Mouse (Mus musculus): ENCODE data around the gene Cnn3. TPM values are rescaled to one million over a fixed set of nuclear protein-coding genes. Genes with fewer than 3 reads are reported as not detected.

Cnn3 gene
- polyA plus RNA-seq, 1 experiment from 2014 or later = 743 TPM

GRCm38 (mm10) chr3:121396561-121396960 is 29.7 kb upstream of the Cnn3 start:
- Histone ChIP-seq H3K27me3 (replicated peaks; ENCODE audit: control insufficient read depth, insufficient read depth, low read length) (no peaks in the 10 kb centered on the region), H3K9ac (ENCODE audit: low read length) (no peak overlapping the region), H3K36me3 (ENCODE audit: control insufficient read depth, insufficient read depth, low read length) (no peaks in the 10 kb centered on the region), H3K4me2 (ENCODE audit: low read length) (no peak overlapping the region), H3K4me1 (ENCODE audit: control insufficient read depth, insufficient read depth, low read length) (no peaks in the 10 kb centered on the region), H3K4me3 (ENCODE audit: low read depth, low read length) (no peak overlapping the region), H3K27ac (ENCODE audit: low read depth, low read length) (no peak overlapping the region), H3K9me3 (replicated peaks; ENCODE audit: control insufficient read depth, low read length) (no peaks in the 10 kb centered on the region)
- 76% methylated on average over 7 of the region's 7 CpGs for WGBS
- ATAC-seq (no peak), DNase-seq (ENCODE audit: low spot score) (no peak)

- no peak for ATAC-seq
- WGBS = 85% methylated on average over 6 of the region's 6 CpGs
Measured at GRCm38 (mm10) chr3:121397007-121397406, 29.3 kb upstream of the Cnn3 start.

GRCm38 (mm10) chr3:121401384-121401783 is 24.9 kb upstream of the Cnn3 start:
- Histone ChIP-seq H3K9ac (ENCODE audit: low read length) (no peak overlapping the region), H3K9me3 (replicated peaks; ENCODE audit: control insufficient read depth, low read length) (no peaks in the 10 kb centered on the region), H3K4me2 (ENCODE audit: low read length) (no peak overlapping the region), H3K27me3 (replicated peaks; ENCODE audit: control insufficient read depth, insufficient read depth, low read length) (no peaks in the 10 kb centered on the region), H3K4me3 (ENCODE audit: low read depth, low read length) (no peak overlapping the region), H3K36me3 (ENCODE audit: control insufficient read depth, insufficient read depth, low read length) (no peaks in the 10 kb centered on the region), H3K27ac (ENCODE audit: low read depth, low read length) (no peak overlapping the region), H3K4me1 (ENCODE audit: control insufficient read depth, insufficient read depth, low read length) (no peaks in the 10 kb centered on the region)
- ATAC-seq = no peak
- no peak for DNase-seq (ENCODE audit: low spot score)
- 84% methylated on average over 4 of the region's 4 CpGs for WGBS

More at GRCm38 (mm10) chr3:121397007-121397406, 29.3 kb upstream of the Cnn3 start:
- no peak overlapping the region for H3K27ac ChIP-seq (ENCODE audit: low read depth, low read length)
- H3K36me3 ChIP-seq (ENCODE audit: control insufficient read depth, insufficient read depth, low read length) = no peaks in the 10 kb centered on the region
- no peak for DNase-seq (ENCODE audit: low spot score)
- no peaks in the 10 kb centered on the region for H3K4me1 ChIP-seq (ENCODE audit: control insufficient read depth, insufficient read depth, low read length)
- no peak overlapping the region for H3K4me3 ChIP-seq (ENCODE audit: low read depth, low read length)
- H3K4me2 ChIP-seq (ENCODE audit: low read length) = no peak overlapping the region
- no peaks in the 10 kb centered on the region for H3K27me3 ChIP-seq (replicated peaks; ENCODE audit: control insufficient read depth, insufficient read depth, low read length)
- no peak overlapping the region for H3K9ac ChIP-seq (ENCODE audit: low read length)
- H3K9me3 ChIP-seq (replicated peaks; ENCODE audit: control insufficient read depth, low read length) = no peaks in the 10 kb centered on the region

- H3K27ac ChIP-seq (ENCODE audit: low read depth, low read length) = no peak overlapping the region
- 91% methylated on average over 6 of the region's 6 CpGs for WGBS
- H3K4me1 ChIP-seq (ENCODE audit: control insufficient read depth, insufficient read depth, low read length) = no peaks in the 10 kb centered on the region
- H3K9ac ChIP-seq (ENCODE audit: low read length) = no peak overlapping the region
- ATAC-seq (no peak), DNase-seq (ENCODE audit: low spot score) (no peak)
- no peaks in the 10 kb centered on the region for H3K27me3 ChIP-seq (replicated peaks; ENCODE audit: control insufficient read depth, insufficient read depth, low read length)
- H3K4me2 ChIP-seq (ENCODE audit: low read length) = no peak overlapping the region
- no peaks in the 10 kb centered on the region for H3K36me3 ChIP-seq (ENCODE audit: control insufficient read depth, insufficient read depth, low read length)
- H3K4me3 ChIP-seq (ENCODE audit: low read depth, low read length) = no peak overlapping the region
- no peaks in the 10 kb centered on the region for H3K9me3 ChIP-seq (replicated peaks; ENCODE audit: control insufficient read depth, low read length)
Measured at GRCm38 (mm10) chr3:121402096-121402495, 24.2 kb upstream of the Cnn3 start.

- no peak overlapping the region for H3K9ac ChIP-seq (ENCODE audit: low read length)
- no peaks in the 10 kb centered on the region for H3K9me3 ChIP-seq (replicated peaks; ENCODE audit: control insufficient read depth, low read length)
- no peak overlapping the region for H3K4me3 ChIP-seq (ENCODE audit: low read depth, low read length)
- no peak for DNase-seq (ENCODE audit: low spot score)
- no peaks in the 10 kb centered on the region for H3K36me3 ChIP-seq (ENCODE audit: control insufficient read depth, insufficient read depth, low read length)
- H3K4me2 ChIP-seq (ENCODE audit: low read length) = no peak overlapping the region
- H3K4me1 ChIP-seq (ENCODE audit: control insufficient read depth, insufficient read depth, low read length) = no peaks in the 10 kb centered on the region
- 19% methylated on average over 5 of the region's 5 CpGs for WGBS
- no peak overlapping the region for H3K27ac ChIP-seq (ENCODE audit: low read depth, low read length)
- no peaks in the 10 kb centered on the region for H3K27me3 ChIP-seq (replicated peaks; ENCODE audit: control insufficient read depth, insufficient read depth, low read length)
- ATAC-seq = no peak
Measured at GRCm38 (mm10) chr3:121403449-121403848, 22.8 kb upstream of the Cnn3 start.

GRCm38 (mm10) chr3:121405101-121405500 is 21.2 kb upstream of the Cnn3 start:
- Histone ChIP-seq H3K27me3 (replicated peaks; ENCODE audit: control insufficient read depth, insufficient read depth, low read length) (no peaks in the 10 kb centered on the region), H3K9ac (ENCODE audit: low read length) (no peak overlapping the region), H3K36me3 (ENCODE audit: control insufficient read depth, insufficient read depth, low read length) (no peaks in the 10 kb centered on the region), H3K4me1 (ENCODE audit: control insufficient read depth, insufficient read depth, low read length) (no peaks in the 10 kb centered on the region), H3K9me3 (replicated peaks; ENCODE audit: control insufficient read depth, low read length) (no peaks in the 10 kb centered on the region), H3K4me2 (ENCODE audit: low read length) (no peak overlapping the region), H3K4me3 (ENCODE audit: low read depth, low read length) (no peak overlapping the region), H3K27ac (ENCODE audit: low read depth, low read length) (no peak overlapping the region)
- no peak for DNase-seq (ENCODE audit: low spot score)
- no peak for ATAC-seq
- 89% methylated on average over 5 of the region's 5 CpGs for WGBS

- H3K9ac ChIP-seq (ENCODE audit: low read length) = no peak overlapping the region
- H3K36me3 ChIP-seq (ENCODE audit: control insufficient read depth, insufficient read depth, low read length) = no peaks in the 10 kb centered on the region
- DNase-seq (ENCODE audit: low spot score) (no peak), ATAC-seq (no peak)
- H3K4me2 ChIP-seq (ENCODE audit: low read length) = no peak overlapping the region
- H3K4me3 ChIP-seq (ENCODE audit: low read depth, low read length) = no peak overlapping the region
- H3K27me3 ChIP-seq (replicated peaks; ENCODE audit: control insufficient read depth, insufficient read depth, low read length) = no peaks in the 10 kb centered on the region
- no peak overlapping the region for H3K27ac ChIP-seq (ENCODE audit: low read depth, low read length)
- no peaks in the 10 kb centered on the region for H3K4me1 ChIP-seq (ENCODE audit: control insufficient read depth, insufficient read depth, low read length)
- no peaks in the 10 kb centered on the region for H3K9me3 ChIP-seq (replicated peaks; ENCODE audit: control insufficient read depth, low read length)
- 90% methylated on average over 9 of the region's 9 CpGs for WGBS
Measured at GRCm38 (mm10) chr3:121407417-121407816, 18.9 kb upstream of the Cnn3 start.

- 95% methylated on average over 3 of the region's 3 CpGs for WGBS
- Histone ChIP-seq H3K4me3 (ENCODE audit: low read depth, low read length) (no peak overlapping the region), H3K4me2 (ENCODE audit: low read length) (no peak overlapping the region), H3K4me1 (ENCODE audit: control insufficient read depth, insufficient read depth, low read length) (no peaks in the 10 kb centered on the region), H3K27ac (ENCODE audit: low read depth, low read length) (no peak overlapping the region), H3K9ac (ENCODE audit: low read length) (no peak overlapping the region), H3K27me3 (replicated peaks; ENCODE audit: control insufficient read depth, insufficient read depth, low read length) (no peaks in the 10 kb centered on the region), H3K9me3 (replicated peaks; ENCODE audit: control insufficient read depth, low read length) (no peaks in the 10 kb centered on the region), H3K36me3 (ENCODE audit: control insufficient read depth, insufficient read depth, low read length) (no peaks in the 10 kb centered on the region)
- no peak for ATAC-seq
- no peak for DNase-seq (ENCODE audit: low spot score)
Measured at GRCm38 (mm10) chr3:121408386-121408785, 17.9 kb upstream of the Cnn3 start.

- Histone ChIP-seq H3K27me3 (replicated peaks; ENCODE audit: control insufficient read depth, insufficient read depth, low read length) (no peaks in the 10 kb centered on the region), H3K4me3 (ENCODE audit: low read depth, low read length) (no peak overlapping the region), H3K27ac (ENCODE audit: low read depth, low read length) (no peak overlapping the region), H3K9me3 (replicated peaks; ENCODE audit: control insufficient read depth, low read length) (no peaks in the 10 kb centered on the region), H3K4me2 (ENCODE audit: low read length) (no peak overlapping the region), H3K4me1 (ENCODE audit: control insufficient read depth, insufficient read depth, low read length) (no peaks in the 10 kb centered on the region), H3K36me3 (ENCODE audit: control insufficient read depth, insufficient read depth, low read length) (no peaks in the 10 kb centered on the region), H3K9ac (ENCODE audit: low read length) (no peak overlapping the region)
- DNase-seq (ENCODE audit: low spot score) (no peak), ATAC-seq (no peak)
- WGBS = 82% methylated on average over 6 of the region's 6 CpGs
Measured at GRCm38 (mm10) chr3:121411450-121411849, 14.8 kb upstream of the Cnn3 start.

All from forebrain, embryonic 14.5 days (tissue).